Mouse (Mus musculus): ENCODE data around the gene Gapdh. TPM values are rescaled to one million over a fixed set of nuclear protein-coding genes. Genes with fewer than 3 reads are reported as not detected.

Gene Gapdh
- polyA plus RNA-seq (2012; rRNA removed; ENCODE audit: low replicate concordance): 4,213 and 4,236 TPM in 2 replicates

DNA sequence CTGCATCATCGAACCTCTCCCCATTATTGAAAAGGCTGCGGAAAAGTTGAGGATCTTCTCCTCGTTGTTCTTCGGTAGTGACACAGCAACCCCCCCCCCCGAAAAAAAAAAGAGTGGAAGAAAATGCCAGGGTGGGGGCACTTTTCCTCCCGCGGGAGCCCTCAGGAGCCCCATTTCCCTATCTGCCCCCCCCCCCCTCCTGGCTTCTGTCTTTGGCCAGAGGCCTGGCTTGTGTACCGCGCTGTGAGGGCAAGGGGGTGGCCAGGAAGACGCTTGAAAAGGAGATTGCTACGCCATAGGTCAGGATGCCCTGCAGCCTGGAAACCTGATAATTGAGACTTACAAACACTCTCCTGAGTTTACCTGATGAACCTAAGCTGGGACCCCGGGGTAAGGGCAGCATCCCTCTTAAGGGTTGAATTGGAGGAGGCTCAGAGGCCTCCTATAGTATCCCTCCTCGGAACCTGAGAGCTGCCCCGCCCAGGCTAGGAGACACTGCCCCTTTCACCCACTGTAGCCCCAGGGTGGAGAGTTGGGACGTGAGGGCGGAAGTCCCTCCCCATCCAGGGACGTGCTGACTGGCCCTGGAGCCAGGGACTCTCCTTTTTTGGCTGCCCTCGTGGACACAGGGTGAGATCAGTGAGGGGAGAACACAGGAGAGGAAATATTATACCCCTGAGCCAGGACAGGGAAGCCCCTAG is at the start of gene Gapdh:
Gene Gapdh (minus strand): TSS at position 417 of the 701 bp plus-strand sequence.

DNA sequence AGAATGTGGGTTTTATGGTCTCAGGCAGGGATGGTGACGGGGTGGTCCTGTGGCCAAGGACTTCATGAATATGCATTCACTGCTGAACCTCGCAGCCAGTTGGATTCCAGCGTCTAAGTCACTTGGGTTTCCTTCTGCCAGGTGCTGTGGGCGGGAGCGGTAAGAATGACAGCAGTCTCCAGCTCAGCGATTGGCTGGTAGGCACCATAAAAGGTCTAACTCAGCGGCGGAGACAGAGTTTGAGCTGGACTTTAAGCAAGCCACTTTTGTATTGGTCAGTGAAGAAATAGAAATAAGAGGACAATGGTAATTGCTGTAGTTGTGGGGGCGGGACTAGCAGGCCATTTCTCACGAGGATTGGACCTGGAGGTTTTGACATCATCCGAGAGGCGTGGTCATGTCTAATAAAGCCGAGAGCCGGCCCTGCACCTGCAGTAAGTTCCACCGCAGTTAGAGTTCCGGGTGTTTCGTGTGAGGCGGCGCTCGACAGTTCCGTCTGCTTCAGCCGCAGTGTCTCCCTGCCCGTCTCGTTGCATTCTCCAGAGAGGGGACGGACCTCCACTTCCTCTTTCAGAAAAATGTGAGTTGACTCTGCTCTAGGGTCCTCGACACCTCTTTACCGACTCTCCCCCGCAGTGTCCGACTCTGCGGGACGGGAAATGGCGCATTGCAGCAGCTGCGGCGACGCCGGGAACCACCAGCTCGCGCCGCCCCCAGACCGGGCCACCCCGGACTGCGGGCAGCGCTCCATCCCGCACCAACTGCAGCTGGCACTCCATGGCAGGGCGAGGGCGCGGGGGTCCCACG is 49.1 kb upstream of the Gapdh start, which contains the start of gene Vamp1:
Gene Vamp1 (plus strand): TSS at position 404 of the 807 bp plus-strand sequence.

DNA sequence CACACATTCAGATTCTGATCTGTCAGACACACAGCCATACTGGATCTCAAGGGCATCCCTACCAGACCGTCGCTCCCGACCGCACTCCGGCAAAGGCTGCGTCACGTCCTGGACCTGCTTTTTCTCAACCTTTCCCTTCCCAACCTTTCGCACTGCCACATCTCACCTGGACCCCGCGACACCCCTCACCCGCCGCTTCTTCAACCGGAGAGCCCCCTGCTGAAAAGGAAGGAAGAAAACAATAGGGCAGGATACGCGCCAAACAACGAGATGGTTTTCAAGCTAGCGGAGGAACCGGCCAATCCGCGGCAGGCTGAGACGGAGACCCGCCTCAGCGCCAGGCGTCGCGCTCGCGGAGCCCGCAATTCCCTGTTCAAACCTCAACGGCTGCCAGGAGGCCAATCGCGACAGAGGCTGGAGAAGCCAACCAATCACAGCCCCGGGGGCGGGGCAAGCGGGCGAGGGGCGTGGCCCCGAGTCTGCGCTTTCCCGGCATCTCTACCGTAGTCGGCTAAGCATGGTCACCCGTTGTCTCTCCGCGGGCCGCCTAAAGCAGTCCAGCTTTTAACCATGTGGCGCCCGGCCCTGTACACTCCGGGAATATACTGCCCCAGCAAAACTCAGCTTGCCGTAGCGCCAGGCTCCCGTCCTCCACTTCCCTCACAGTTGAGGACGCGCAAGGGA is 25.2 kb upstream of the Gapdh start, which contains the start of the genes Ncapd2 and Mrpl51:
Gene Ncapd2 (minus strand): TSS at position 370 of the 684 bp plus-strand sequence.
Gene Mrpl51 (plus strand): TSS at position 470 of the 684 bp plus-strand sequence.

DNA sequence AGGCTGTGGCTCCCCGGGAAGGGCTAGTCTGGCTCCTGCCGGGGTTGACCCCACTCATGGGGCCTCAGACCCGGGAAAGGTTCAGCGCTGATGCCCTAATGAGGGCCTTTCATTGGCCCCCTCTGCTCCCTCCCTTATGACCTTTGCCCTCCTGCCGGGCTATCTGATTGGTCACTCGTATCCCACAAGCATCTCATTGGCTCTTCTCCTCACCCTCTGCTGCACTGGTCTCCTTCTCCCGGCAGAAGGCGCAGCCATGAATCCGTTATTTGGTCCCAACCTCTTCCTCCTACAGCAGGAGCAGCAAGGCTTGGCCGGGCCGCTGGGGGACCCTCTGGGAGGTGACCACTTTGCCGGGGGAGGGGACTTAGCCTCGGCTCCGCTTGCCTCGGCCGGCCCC is 21.3 kb downstream of the Gapdh start, which contains the start of gene Iffo1:
Gene Iffo1 (plus strand): TSS at position 241 of the 400 bp plus-strand sequence.

DNA sequence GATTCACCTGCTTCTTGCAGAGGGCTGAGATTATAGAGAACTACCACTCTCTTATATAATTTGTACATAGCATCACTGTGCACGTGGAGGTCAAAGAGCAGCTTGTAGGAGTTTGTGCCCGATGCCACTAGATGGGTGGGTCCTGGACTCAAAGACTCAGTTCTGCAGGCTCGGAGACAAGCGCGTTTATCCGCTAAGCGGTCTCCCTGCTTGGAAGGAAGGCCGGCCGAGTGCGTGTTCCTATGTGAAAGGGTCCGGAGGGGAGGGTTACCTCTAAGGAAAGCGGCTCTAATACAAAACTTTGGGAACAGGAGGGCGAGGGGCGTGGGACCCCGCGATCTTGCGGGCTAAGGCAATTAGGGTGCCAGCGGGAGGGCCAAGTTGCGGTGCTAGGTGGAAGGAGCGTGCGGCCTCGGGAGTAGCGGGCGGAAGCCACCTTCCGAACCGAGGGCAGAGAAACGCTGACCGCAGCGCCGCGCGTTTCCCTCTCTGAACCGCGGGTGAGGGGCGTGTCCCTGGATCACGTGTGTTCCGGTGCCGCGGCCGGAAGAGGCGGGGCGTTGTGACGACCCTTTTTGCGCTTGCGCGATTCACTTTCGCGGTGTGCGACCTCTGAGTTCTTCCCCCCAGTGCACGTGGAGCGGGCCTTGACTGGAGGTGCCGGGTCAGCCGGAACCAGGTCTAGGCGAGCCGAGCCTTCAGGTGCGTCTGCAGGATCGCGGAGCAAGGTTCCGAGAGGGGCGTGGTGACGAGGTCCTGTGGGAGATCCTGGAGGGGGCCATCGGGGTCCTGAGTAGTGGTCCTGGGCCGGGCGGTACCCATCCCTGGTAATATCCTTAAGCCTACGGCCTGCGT is 34.7 kb downstream of the Gapdh start, which contains the start of gene Nop2:
Gene Nop2 (plus strand): TSS at position 608 of the 855 bp plus-strand sequence.

Other genes with a start within 250 kb of the Gapdh start
- gene Ptms, start 246.4 kb downstream of the Gapdh start, polyA plus RNA-seq (2012; rRNA removed; ENCODE audit: low replicate concordance): 874 and 2,100 TPM in 2 replicates
- gene Mlf2, start 235.1 kb downstream of the Gapdh start, polyA plus RNA-seq (2012; rRNA removed; ENCODE audit: low replicate concordance): 369 and 581 TPM in 2 replicates
- 120 and 168 TPM in 2 replicates for gene Cops7a, start 200.9 kb downstream of the Gapdh start, polyA plus RNA-seq (2012; rRNA removed; ENCODE audit: low replicate concordance)
- 3.2 and 4.2 TPM in 2 replicates for gene Pianp, start 169.8 kb downstream of the Gapdh start, polyA plus RNA-seq (2012; rRNA removed; ENCODE audit: low replicate concordance)
- gene Zfp384, start 157.3 kb downstream of the Gapdh start, polyA plus RNA-seq (2012; rRNA removed; ENCODE audit: low replicate concordance): 34.6 and 47.6 TPM in 2 replicates
- 32.0 and 39.8 TPM in 2 replicates for gene Ing4, start 126.7 kb downstream of the Gapdh start, polyA plus RNA-seq (2012; rRNA removed; ENCODE audit: low replicate concordance)
- gene Acrbp, start 116.8 kb downstream of the Gapdh start, polyA plus RNA-seq (2012; rRNA removed; ENCODE audit: low replicate concordance): 11.1 and 17.9 TPM in 2 replicates
- gene Lpar5, start 98.5 kb downstream of the Gapdh start, polyA plus RNA-seq (2012; rRNA removed; ENCODE audit: low replicate concordance): 129 and 167 TPM in 2 replicates
- 19.3 and 20.9 TPM in 2 replicates for gene Chd4, start 70.5 kb downstream of the Gapdh start, polyA plus RNA-seq (2012; rRNA removed; ENCODE audit: low replicate concordance)
- gene Nop2, start 34.6 kb downstream of the Gapdh start, polyA plus RNA-seq (2012; rRNA removed; ENCODE audit: low replicate concordance): 6.3 and 8.1 TPM in 2 replicates
- 8.8 and 10.6 TPM in 2 replicates for gene Iffo1, start 21.2 kb downstream of the Gapdh start, polyA plus RNA-seq (2012; rRNA removed; ENCODE audit: low replicate concordance)
- gene Ncapd2, start 25.2 kb upstream of the Gapdh start, polyA plus RNA-seq (2012; rRNA removed; ENCODE audit: low replicate concordance): 47.2 and 47.9 TPM in 2 replicates
- 36.1 and 67.8 TPM in 2 replicates for gene Mrpl51, start 25.3 kb upstream of the Gapdh start, polyA plus RNA-seq (2012; rRNA removed; ENCODE audit: low replicate concordance)
- 6.9 and 10.7 TPM in 2 replicates for gene Vamp1, start 49.1 kb upstream of the Gapdh start, polyA plus RNA-seq (2012; rRNA removed; ENCODE audit: low replicate concordance)
- 25.3 and 44.5 TPM in 2 replicates for gene Tapbpl, start 65.4 kb upstream of the Gapdh start, polyA plus RNA-seq (2012; rRNA removed; ENCODE audit: low replicate concordance)
- gene Cd27, start 70.5 kb upstream of the Gapdh start, polyA plus RNA-seq (2012; rRNA removed; ENCODE audit: low replicate concordance): 1.6 and 3.5 TPM in 2 replicates
- gene Tuba3a, start 119.6 kb upstream of the Gapdh start, polyA plus RNA-seq (2012; rRNA removed; ENCODE audit: low replicate concordance): 0.09 TPM in 1 of 2 replicates, not detected in the other
- 182 and 267 TPM in 2 replicates for gene Ltbr, start 147.4 kb upstream of the Gapdh start, polyA plus RNA-seq (2012; rRNA removed; ENCODE audit: low replicate concordance)
- gene Scnn1a, start 154.2 kb upstream of the Gapdh start, polyA plus RNA-seq (2012; rRNA removed; ENCODE audit: low replicate concordance): 9.8 and 19.9 TPM in 2 replicates
- gene Tnfrsf1a, start 182.9 kb upstream of the Gapdh start, polyA plus RNA-seq (2012; rRNA removed; ENCODE audit: low replicate concordance): 150 and 220 TPM in 2 replicates
- gene Plekhg6, start 214.3 kb upstream of the Gapdh start, polyA plus RNA-seq (2012; rRNA removed; ENCODE audit: low replicate concordance): 26.6 and 65.1 TPM in 2 replicates

Measured in duodenum, adult 2 months (tissue).